10 mouse cellular contexts compared by ENCODE assay signal in genomic region chr10:44887081-44887683, GRCm38 (mm10).
A peak's percentile ranks its signal among the peaks of the same experiment; 100 is the strongest.
DNase-seq lines count a peak whose midpoint lies in the region; ATAC-seq and TF ChIP-seq lines count a peak whose summit lies in the region.
"Had no signal": no experiment of that assay in that cellular context is flagged by ENCODE, and none has a peak within 500 bp of the region (broad histone marks: within the 10 kb centered on the region; RNA-seq: fewer than 3 reads in every experiment).

No protein-coding gene starts in this region.

- DNase-seq in kidney, postnatal 0 days (ENCODE audit: low spot score), result peak; percentile 51
- no peak for DNase-seq in kidney, adult 11 months
- DNase-seq in thymus, adult 18-20 months, result no peak
- DNase-seq in kidney, postnatal 10 days, result no peak
- DNase-seq: heart, postnatal 4 days; thymus, adult 2 months had no signal

- TF ChIP-seq CTCF in kidney, postnatal 0 days (IDR thresholded peaks at IDR 0.05; ENCODE audit: low read depth), result no peak

- no peaks in the 10 kb centered on the region for H3K9me3 ChIP-seq in kidney, postnatal 0 days (replicated peaks; ENCODE audit: low read length)
- H3K9me3 ChIP-seq in embryonic facial prominence, embryonic 12.5 days, result no peaks in the 10 kb centered on the region
- no peaks in the 10 kb centered on the region for H3K9me3 ChIP-seq in hindbrain, embryonic 16.5 days (ENCODE audit: control insufficient read depth, low read length)
- no peaks in the 10 kb centered on the region for H3K9me3 ChIP-seq in neural tube, embryonic 14.5 days (ENCODE audit: control insufficient read depth, low read length)

- H3K4me1 ChIP-seq in kidney, postnatal 0 days (replicated peaks; ENCODE audit: insufficient read depth, low read length), result no peaks in the 10 kb centered on the region
- peaks cover 9% of the 10 kb centered on the region; the same call in 1 of the 2 replicates for H3K4me1 ChIP-seq in embryonic facial prominence, embryonic 12.5 days
- 0 out of 2 replicates have a peak, but pooled peaks cover 2% of the 10 kb centered on the region for H3K4me1 ChIP-seq in hindbrain, embryonic 16.5 days (ENCODE audit: control insufficient read depth, insufficient read depth, low read depth, low read length)
- H3K4me1 ChIP-seq in neural tube, embryonic 14.5 days (ENCODE audit: control insufficient read depth, insufficient read depth, low read length), result no peaks in the 10 kb centered on the region; the same call in 1 of the 2 replicates

- WGBS in kidney, postnatal 0 days, result 22% methylated on average over 14 of the region's 14 CpGs
- WGBS in embryonic facial prominence, embryonic 12.5 days, result 22% methylated on average over 14 of the region's 14 CpGs
- WGBS in hindbrain, embryonic 16.5 days, result 21% methylated on average over 14 of the region's 14 CpGs
- WGBS in neural tube, embryonic 14.5 days, result 9% methylated on average over 14 of the region's 14 CpGs

- no peaks in the 10 kb centered on the region for H3K36me3 ChIP-seq in kidney, postnatal 0 days (ENCODE audit: insufficient read depth, low read length)
- H3K36me3 ChIP-seq in embryonic facial prominence, embryonic 12.5 days, result no peaks in the 10 kb centered on the region
- no peaks in the 10 kb centered on the region for H3K36me3 ChIP-seq in hindbrain, embryonic 16.5 days (ENCODE audit: control insufficient read depth, insufficient read depth, low read length)
- H3K36me3 ChIP-seq in neural tube, embryonic 14.5 days (ENCODE audit: control insufficient read depth, insufficient read depth, low read length), result no peaks in the 10 kb centered on the region

- H3K4me3 ChIP-seq in kidney, postnatal 0 days (replicated peaks; ENCODE audit: low read depth, low read length), result no peak overlapping the region
- H3K4me3 ChIP-seq in embryonic facial prominence, embryonic 12.5 days, result no peak overlapping the region
- H3K4me3 ChIP-seq in hindbrain, embryonic 16.5 days (ENCODE audit: low read length), result no peak overlapping the region
- H3K4me3 ChIP-seq in neural tube, embryonic 14.5 days (ENCODE audit: low read depth, low read length), result no peak overlapping the region

- no peaks in the 10 kb centered on the region for H3K27me3 ChIP-seq in kidney, postnatal 0 days (ENCODE audit: insufficient read depth, low read length)
- H3K27me3 ChIP-seq in embryonic facial prominence, embryonic 12.5 days, result no peaks in the 10 kb centered on the region
- H3K27me3 ChIP-seq in hindbrain, embryonic 16.5 days (replicated peaks; ENCODE audit: control insufficient read depth, insufficient read depth, low read length), result no peaks in the 10 kb centered on the region
- no peaks in the 10 kb centered on the region for H3K27me3 ChIP-seq in neural tube, embryonic 14.5 days (ENCODE audit: control insufficient read depth, insufficient read depth, low read length)

- no peak overlapping the region for H3K9ac ChIP-seq in kidney, postnatal 0 days (ENCODE audit: low read depth, low read length)
- no peak overlapping the region for H3K9ac ChIP-seq in embryonic facial prominence, embryonic 12.5 days
- no peak overlapping the region for H3K9ac ChIP-seq in hindbrain, embryonic 16.5 days (ENCODE audit: low read depth, low read length)
- no peak overlapping the region for H3K9ac ChIP-seq in neural tube, embryonic 14.5 days (replicated peaks; ENCODE audit: low read depth, low read length)

- no peak overlapping the region for H3K27ac ChIP-seq in kidney, postnatal 0 days
- peak overlapping the region; percentile 41; the same call in 1 of the 2 replicates for H3K27ac ChIP-seq in embryonic facial prominence, embryonic 12.5 days
- no peak overlapping the region for H3K27ac ChIP-seq in hindbrain, embryonic 16.5 days (ENCODE audit: low read depth, low read length)
- H3K27ac ChIP-seq in neural tube, embryonic 14.5 days (ENCODE audit: low read depth, low read length), result no peak overlapping the region

- no peak for ATAC-seq in kidney, postnatal 0 days (replicated peaks; ENCODE audit: low FRiP score, low read depth)
- ATAC-seq in embryonic facial prominence, embryonic 12.5 days (ENCODE audit: insufficient number of reproducible peaks, insufficient read depth, low FRiP score, low TSS enrichment), result no peak; the same call in 1 of the 2 replicates
- ATAC-seq in hindbrain, embryonic 16.5 days, result peak; percentile 50; the same call in 1 of the 2 replicates
- peak; percentile 85 for ATAC-seq in neural tube, embryonic 14.5 days (ENCODE audit: low read depth)
- no peak for ATAC-seq in inflammation-experienced regulatory T-cells, adult 6 months

- H3K4me2 ChIP-seq in kidney, postnatal 0 days (ENCODE audit: low read length), result no peak overlapping the region
- H3K4me2 ChIP-seq in embryonic facial prominence, embryonic 12.5 days (replicated peaks), result peak overlapping the region; percentile 16; the same call in 1 of the 2 replicates
- peak overlapping the region; percentile 35 for H3K4me2 ChIP-seq in hindbrain, embryonic 16.5 days (ENCODE audit: low read length)
- H3K4me2 ChIP-seq in neural tube, embryonic 14.5 days (ENCODE audit: low read depth, low read length), result no peak overlapping the region

Comparison
In these comparisons a context has a peak if more than half of its experiments do, and no peak if none do; other contexts are left out.
1. ATAC-seq: peak in hindbrain, embryonic 16.5 days (single experiment) and neural tube, embryonic 14.5 days (single experiment); none in kidney, postnatal 0 days (single experiment), embryonic facial prominence, embryonic 12.5 days (single experiment) and inflammation-experienced regulatory T-cells, adult 6 months (single experiment).
2. H3K4me2 ChIP-seq: peak in embryonic facial prominence, embryonic 12.5 days (single experiment) and hindbrain, embryonic 16.5 days (single experiment); none in kidney, postnatal 0 days (single experiment) and neural tube, embryonic 14.5 days (single experiment).